Mouse (Mus musculus) mesoderm, embryonic 11.5 days (tissue): Measurements from ENCODE around the gene Rtbdn.

Source experiments
- DNase-seq: peaks from one replicate; pipeline ENCODE4 v3.0.0-alpha.2; 2012; ENCODE audit warnings: low read depth, low spot score

The Rtbdn gene

DNA sequence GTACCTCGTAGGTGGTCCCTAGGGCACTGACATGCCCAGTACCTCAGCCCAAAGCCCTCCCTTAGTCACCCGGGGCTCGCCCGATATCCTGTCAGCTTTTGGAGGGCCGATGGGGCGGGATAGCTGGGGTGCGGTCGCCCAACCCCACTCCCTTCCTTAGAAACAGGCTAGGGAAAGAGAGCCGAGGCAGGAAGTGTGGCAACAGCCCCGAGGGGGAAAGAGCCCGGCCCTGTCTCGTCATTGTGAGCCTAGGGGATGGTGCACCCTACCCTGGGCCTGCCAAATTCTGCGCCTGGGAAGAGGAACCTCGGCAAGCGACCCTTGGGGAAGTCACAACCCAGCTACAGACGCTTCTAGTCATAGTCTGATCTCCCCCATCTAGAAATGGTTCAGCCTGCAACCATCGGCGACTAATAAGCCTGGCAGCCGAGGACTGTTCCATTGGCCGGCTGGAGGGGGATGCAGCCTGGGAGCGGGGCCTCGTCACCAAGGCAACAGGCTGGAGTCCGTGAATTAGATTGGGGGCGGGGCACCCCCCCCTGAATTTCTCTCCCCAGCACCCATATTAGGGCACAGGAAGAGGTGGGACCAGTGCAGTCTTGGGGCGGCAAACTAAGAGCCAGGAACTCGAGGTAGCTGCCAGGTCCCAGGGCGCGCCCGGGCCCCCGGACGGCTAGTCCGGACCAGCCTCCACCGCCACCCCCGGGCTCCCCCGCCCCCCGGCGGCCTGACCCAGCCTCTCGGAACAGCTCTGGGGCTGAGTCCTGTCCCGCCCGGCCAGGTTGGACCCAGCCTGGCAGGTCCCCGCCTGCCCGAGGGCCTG, 33.0 kb downstream of the Rtbdn start:
- DNase-seq = peak; percentile 92

DNA sequence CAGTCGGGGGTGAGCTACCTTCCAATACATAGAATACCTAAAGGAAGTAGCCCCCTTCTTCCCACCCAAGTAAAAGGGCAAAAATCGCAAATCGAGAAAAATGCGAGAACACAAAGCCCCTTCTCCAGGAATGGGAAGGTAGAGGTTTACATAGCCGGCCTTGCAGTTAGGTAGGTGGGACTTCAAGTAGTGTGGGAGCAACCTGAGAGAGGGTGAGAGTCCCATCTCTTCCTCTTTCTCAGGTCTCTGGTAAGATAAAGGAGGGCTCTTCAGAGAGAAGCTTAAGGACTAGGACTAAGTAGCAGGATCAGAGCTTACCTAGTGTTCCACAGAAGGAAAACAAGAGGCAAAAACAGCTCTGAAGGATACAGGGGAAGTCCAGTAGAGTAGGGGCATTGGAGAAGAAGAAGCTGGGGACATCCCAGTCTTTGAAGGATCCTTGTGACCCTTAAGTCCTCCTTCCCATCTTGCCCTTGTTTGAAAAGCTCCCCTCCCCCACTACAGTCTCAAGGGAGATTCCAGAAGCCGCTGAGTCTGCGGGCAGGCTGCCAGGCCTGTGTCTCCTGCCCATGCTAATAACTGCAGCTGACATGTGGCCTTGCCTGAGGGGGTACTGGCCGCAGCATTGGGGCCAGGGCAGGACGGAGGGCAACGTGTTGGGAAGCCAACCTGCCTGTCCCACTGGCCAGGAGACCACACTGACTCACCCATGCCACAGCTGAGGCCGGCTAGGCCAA, 34.0 kb downstream of the Rtbdn start:
- DNase-seq = no peak

DNA sequence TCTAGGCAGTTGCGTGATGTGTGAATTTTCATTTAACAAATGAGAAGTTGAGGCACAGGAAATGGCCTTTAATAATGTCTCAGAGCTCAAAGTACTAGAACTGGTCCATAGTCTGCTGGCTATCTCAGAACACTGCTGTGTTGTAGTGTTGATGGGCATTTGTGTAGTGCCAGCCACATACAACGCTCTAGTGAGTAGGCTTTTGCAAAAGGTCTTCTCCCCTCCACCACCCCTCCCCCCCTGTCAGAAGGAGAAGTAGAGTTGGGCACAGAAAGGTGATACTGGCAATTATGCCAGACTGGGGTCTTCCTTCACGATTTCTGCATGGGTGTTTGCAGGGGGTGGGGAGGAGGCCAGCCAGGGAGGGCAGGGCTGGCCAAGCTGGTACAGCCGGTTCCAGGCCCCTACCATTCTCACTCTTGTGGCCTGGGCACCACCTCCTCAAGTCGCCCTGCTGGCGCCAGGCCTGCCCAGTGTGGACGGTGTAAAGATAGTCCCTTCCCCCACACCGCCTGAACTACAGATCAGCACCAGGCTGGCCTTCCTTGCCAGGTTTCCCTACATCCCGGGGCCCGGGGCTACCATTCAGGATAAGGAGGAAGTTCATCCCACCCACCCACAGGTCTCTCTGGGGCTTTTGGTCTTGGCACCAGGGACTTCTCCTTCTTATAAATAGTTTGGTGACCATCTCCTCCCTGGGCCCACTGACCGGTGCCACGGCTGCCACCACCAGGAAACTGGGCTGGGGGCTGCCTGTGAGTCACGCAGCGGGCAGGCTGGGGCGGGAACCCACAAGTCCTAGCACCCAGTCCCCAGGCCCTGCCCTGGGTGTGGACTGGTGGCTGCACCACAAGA, 35.1 kb downstream of the Rtbdn start:
- DNase-seq = no peak

GRCm38 (mm10) chr8:84982499-84983011, 35.8 kb downstream of the Rtbdn start:
- DNase-seq = no peak

GRCm38 (mm10) chr8:84984294-84985048, 37.7 kb downstream of the Rtbdn start:
- DNase-seq = no peak

- DNase-seq = no peak
Observed at GRCm38 (mm10) chr8:84985049-84985683, 38.4 kb downstream of the Rtbdn start.

- peak; percentile 81 for DNase-seq
Observed at GRCm38 (mm10) chr8:84985684-84986378, 39.0 kb downstream of the Rtbdn start.

GRCm38 (mm10) chr8:84986379-84986945, 39.7 kb downstream of the Rtbdn start:
- DNase-seq = no peak

DNA sequence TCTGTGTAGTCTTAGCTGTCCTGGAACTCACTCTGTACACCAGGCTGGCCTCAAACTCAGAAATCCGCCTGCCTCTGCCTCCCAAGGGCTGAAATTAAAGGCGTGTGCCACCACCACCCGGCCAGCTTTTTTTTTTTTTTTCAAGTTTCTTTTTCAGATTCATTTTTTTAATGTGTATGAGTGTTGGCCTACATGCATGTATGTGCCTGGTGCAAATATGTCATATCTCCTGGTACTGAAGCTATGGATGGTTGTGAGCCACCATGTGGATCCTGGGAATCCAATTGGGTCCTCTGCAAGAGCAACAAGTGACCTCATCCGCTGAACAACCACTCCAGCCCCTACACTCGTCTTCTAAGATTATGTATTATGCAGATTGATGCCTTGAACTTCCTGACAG, 40.6 kb downstream of the Rtbdn start:
- no peak for DNase-seq

GRCm38 (mm10) chr8:84987903-84988302, 41.1 kb downstream of the Rtbdn start:
- DNase-seq = no peak

DNA sequence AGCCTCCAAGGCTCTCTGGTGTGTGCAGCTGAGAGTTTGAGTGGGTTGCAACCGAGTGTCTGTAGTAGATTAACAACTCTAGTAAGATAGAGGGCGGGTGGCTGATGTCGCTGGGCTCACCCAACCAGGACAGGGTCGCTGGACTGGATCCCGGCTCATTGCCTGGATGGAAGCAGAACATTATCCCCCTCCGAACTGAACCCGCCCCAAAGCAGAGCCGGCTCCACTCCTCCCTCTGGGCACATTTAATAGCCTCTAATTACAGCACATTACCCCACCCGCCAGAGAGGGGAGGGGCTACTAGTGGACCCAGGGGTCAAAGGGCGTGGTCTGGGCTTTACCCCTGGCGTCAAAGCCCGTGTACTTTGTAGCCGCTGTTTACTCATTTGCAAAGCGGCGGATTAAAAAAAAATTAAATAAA, 42.5 kb downstream of the Rtbdn start:
- no peak for DNase-seq

DNA sequence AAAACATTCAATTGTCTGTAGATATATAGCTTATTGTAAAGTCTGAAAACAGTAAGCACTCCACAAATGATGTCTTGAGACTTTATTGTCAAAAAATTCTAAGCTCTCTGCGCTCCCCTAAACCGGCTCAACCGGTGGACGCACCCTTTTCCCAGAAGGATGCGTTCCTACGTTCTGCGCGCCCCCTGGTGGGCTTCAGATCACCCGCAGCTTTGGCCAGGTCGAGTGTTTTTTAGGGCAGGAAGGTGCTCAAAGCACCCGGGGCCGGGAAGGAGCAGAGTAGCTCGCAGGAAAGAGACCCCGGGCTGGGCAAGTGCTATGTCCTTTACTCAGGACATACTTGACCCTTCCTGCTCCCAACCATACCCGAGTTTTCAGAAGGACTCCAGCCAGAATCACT, 43.0 kb downstream of the Rtbdn start:
- peak; percentile 93 for DNase-seq

DNA sequence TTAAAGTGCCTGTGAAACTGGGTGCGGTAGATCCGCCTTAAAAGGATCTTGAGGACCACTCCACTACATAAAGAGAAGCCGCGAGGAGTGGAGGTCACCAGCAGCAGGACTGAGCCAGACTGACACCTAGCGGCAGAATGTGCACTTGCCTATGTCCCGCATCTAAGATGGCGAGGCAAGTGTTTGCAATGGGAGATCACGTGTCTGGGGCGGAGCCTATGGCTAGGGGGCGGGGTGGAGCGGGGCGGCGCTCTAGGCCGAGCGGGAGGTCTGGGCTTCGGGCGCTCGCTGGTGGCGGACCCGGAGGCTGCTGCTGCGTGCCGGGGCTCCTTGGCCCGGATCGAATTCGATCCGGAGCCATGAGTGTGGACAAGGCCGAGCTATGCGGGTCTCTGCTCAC, 43.6 kb downstream of the Rtbdn start, which contains the start of gene Hook2:
Gene Hook2, plus strand, starts transcription at position 255 of the 400 bp plus-strand sequence.
- peak; percentile 99 for DNase-seq

DNA sequence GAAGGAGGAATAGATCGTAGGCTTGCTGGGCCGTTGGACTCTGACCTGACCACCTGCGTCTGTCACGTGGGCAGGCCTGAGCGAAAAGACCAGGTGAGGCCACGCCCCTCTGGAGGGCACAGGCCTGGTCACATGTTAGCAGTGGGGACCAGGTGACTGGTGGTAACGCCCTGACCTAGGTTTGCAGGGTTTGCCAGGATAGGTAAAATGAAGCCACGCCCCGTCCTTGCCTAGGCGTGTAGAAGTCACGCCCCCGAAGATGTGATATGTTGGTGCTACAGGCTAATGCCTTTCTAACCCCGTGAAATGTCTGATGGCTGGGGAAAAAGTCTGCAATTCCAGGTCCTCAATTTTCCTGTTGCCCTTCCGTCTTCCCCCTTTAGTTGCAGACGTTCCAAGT, 44.0 kb downstream of the Rtbdn start:
- DNase-seq = no peak

DNA sequence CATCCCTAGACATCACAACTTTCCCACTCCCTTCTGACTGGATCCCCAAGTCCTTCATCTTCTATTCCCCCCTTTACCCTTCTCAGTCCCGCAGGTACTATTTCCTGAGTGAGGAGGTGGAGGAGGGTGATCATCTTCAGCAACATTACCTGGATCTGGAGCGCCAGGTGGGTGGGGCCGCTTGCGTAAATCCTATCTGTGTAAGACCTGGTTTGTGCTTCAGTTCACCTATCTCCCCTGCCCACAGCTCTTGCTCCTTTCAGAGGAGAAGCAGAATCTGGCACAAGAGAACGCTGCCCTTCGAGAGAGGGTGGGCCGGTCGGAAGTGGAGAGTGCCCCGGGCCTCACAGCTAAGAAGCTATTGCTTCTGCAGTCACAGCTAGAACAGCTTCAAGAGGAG, 47.6 kb downstream of the Rtbdn start:
- DNase-seq = no peak

GRCm38 (mm10) chr8:84995680-84996079, 48.9 kb downstream of the Rtbdn start:
- no peak for DNase-seq

DNA sequence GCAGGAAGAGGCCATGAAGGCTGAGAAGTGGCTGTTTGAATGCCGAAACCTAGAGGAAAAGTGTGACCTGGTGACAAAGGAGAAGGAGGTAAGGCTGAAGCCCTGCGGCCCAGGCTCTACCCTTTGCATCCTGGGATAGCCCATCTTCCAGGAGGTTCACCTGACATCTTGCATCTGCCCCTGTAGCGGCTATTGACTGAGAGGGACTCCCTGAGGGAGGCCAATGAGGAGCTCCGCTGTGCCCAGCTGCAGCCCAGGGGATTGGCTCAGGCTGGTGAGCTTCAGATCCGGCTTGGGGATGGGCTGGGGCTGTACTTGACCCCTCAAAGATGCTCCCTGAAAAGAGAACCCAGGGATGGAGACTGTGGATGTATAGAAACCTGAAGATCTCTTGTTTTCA, 50.2 kb downstream of the Rtbdn start:
- DNase-seq = no peak

DNA sequence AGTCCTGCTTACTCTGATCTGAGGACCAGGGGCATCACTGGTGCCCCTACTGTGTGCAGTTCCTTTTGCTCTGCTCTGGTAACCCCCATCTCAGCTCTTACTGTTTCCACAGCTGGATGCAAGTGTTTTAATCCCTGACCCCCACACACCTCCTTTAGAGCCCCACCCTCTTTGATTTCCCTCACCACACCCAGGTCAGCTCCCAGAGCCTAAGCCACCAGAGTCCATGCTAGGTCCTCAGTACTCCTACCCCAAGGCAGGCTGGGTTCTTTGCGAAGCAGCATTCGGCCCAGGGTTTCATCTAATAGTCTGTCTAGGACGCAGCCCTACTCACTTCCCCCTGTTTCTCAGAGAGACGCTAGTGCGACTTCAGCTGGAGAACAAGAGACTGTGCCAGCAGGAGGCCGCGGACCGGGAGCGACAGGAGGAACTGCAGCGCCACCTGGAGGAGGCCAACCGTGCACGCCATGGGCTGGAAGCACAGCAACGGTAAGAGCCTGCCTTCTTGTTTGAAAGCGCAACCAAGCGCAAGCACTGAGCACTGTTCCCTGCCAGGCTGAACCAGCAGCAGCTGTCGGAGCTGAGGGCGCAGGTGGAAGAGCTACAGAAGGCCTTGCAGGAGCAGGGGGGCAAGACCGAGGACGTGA, 51.0 kb downstream of the Rtbdn start:
- DNase-seq = peak; percentile 91
